Mouse (Mus musculus) hindbrain, embryonic 11.5 days (tissue): Measurements from ENCODE around the gene Cfap61. TPM values are rescaled to one million over a fixed set of nuclear protein-coding genes. Genes with fewer than 3 reads are reported as not detected.

ENCODE experiments used
- ATAC-seq: fragments of 200-750 bp; cut with Nextera tagmentation; 2 replicates; pipeline ENCODE4 v1.8.0; 2017; ENCODE audit warnings: mild to moderate bottlenecking, moderate TSS enrichment, moderate library complexity; ENCODE audit not compliant: low FRiP score
- DNase-seq: peaks from one replicate; pipeline ENCODE4 v3.0.0-alpha.2; 2015; ENCODE audit warnings: low spot score
- H3K27ac ChIP-seq: fragments of 300-500 bp; sonication (generic); 2 replicates; pipeline ENCODE4 v1.5.1; 2014; ENCODE audit warnings: mild to moderate bottlenecking, low read depth, low read length
- H3K27me3 ChIP-seq: fragments of 300-500 bp; sonication (generic); 2 replicates; pipeline ENCODE4 v1.6.1; 2014; ENCODE audit warnings: mild to moderate bottlenecking, low read length, moderate library complexity, mixed read lengths; ENCODE audit not compliant: control insufficient read depth, insufficient read depth
- H3K36me3 ChIP-seq: fragments of 300-500 bp; sonication (generic); 2 replicates; pipeline ENCODE4 v1.6.1; 2014; ENCODE audit warnings: mild to moderate bottlenecking, low read length, moderate library complexity, mixed read lengths; ENCODE audit not compliant: control insufficient read depth, insufficient read depth
- H3K4me1 ChIP-seq: fragments of 300-500 bp; sonication (generic); replicated peaks from 2 replicates; pipeline ENCODE4 v1.6.1; 2014; ENCODE audit warnings: low read length, mixed read lengths; ENCODE audit not compliant: control insufficient read depth, insufficient read depth
- H3K4me2 ChIP-seq: fragments of 300-500 bp; sonication (generic); replicated peaks from 2 replicates; pipeline ENCODE4 v1.6.1; 2014; ENCODE audit warnings: mild to moderate bottlenecking, low read depth, low read length
- H3K4me3 ChIP-seq: fragments of 300-500 bp; sonication (generic); 2 replicates; pipeline ENCODE4 v1.5.1; 2014; ENCODE audit warnings: low read depth, low read length
- H3K9ac ChIP-seq: fragments of 300-500 bp; sonication (generic); 2 replicates; pipeline ENCODE4 v1.6.1; 2014; ENCODE audit warnings: low read depth, low read length
- H3K9me3 ChIP-seq: fragments of 300-500 bp; sonication (generic); 2 replicates; pipeline ENCODE4 v1.6.1; 2016; ENCODE audit warnings: low read length; ENCODE audit not compliant: control insufficient read depth
- WGBS: fragments of 180-500 bp; shearing (Covaris S2); extraction: QIAGEN DNeasy Blood & Tissue Kit; methylation state at CpG from one replicate; pipeline ENCODE4 v1.1.7; 2014; 5-methylcytosine and 5-hydroxymethylcytosine counted together
- polyA plus RNA-seq: library from polyadenylated mRNA; unstranded; fragments of >200 nt; fragmentation: Nextera tagmentation; extraction: Ambion mirVana; gene quantifications from 2 replicates; pipeline ENCODE4 v1.2.1, GENCODE M21; 2014

Gene Cfap61
- polyA plus RNA-seq, 1 experiment from 2014 or later = 2.4 TPM

- no peak for DNase-seq
- H3K9ac ChIP-seq = no peak overlapping the region
- no peaks in the 10 kb centered on the region for H3K4me1 ChIP-seq
- no peaks in the 10 kb centered on the region for H3K9me3 ChIP-seq
- WGBS = 91% methylated on average over 3 of the region's 3 CpGs
- ATAC-seq = no peak
- no peak overlapping the region for H3K27ac ChIP-seq
- no peaks in the 10 kb centered on the region for H3K36me3 ChIP-seq
- no peak overlapping the region for H3K4me3 ChIP-seq
- no peaks in the 10 kb centered on the region for H3K27me3 ChIP-seq
- no peak overlapping the region for H3K4me2 ChIP-seq
Measured at GRCm38 (mm10) chr2:146102600-146102999, 168.0 kb downstream of the Cfap61 start.

DNA sequence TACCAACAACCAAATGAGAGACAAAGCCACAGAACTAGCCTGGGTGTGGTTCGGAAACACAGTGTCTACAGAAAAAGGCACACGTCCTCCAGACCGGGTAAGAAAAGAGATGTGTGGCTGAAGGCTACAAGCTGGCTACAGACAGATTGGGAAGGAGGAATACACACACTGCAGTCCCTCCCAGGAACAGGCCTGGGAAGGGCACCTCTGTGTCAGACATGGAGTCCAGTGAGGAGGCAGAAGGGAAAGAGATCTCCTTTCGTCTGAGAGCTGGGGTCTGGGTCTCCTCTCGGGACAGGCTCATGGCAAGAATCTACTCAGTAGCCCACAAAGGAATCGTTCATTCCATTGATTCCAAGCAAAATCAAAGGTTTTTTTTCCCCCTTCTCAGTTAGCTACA, 170.8 kb downstream of the Cfap61 start:
- no peak overlapping the region for H3K27ac ChIP-seq
- no peaks in the 10 kb centered on the region for H3K4me1 ChIP-seq
- no peak overlapping the region for H3K9ac ChIP-seq
- no peaks in the 10 kb centered on the region for H3K36me3 ChIP-seq
- ATAC-seq (no peak), DNase-seq (no peak)
- no peak overlapping the region for H3K4me2 ChIP-seq
- 78% methylated on average over 6 of the region's 6 CpGs for WGBS
- no peaks in the 10 kb centered on the region for H3K27me3 ChIP-seq
- H3K9me3 ChIP-seq = no peaks in the 10 kb centered on the region
- H3K4me3 ChIP-seq = no peak overlapping the region

DNA sequence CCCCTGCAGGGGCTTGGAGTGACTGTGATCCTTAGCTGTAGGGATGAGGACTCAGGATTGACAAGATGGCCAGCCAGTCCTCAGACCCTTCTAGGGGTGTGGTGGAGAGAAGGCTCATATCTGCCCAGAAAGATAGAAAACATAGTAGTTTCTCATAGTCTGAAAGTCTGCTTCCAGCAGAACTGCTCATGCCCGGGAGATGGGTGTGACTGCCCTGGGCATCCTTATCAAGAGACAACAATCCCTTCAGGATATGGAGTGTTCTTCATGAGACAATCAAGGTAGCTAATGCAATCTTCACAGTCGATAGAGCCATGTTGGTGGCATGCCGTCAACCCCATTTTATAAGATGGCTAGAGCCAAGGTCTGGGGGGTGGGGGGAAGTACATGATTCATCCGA, 173.4 kb downstream of the Cfap61 start:
- Histone ChIP-seq H3K9ac (no peak overlapping the region), H3K36me3 (no peaks in the 10 kb centered on the region), H3K4me2 (no peak overlapping the region), H3K27ac (no peak overlapping the region), H3K4me1 (no peaks in the 10 kb centered on the region), H3K27me3 (no peaks in the 10 kb centered on the region), H3K4me3 (no peak overlapping the region), H3K9me3 (no peaks in the 10 kb centered on the region)
- ATAC-seq = no peak
- DNase-seq = no peak
- WGBS = 94% methylated on average over 4 of the region's 4 CpGs

DNA sequence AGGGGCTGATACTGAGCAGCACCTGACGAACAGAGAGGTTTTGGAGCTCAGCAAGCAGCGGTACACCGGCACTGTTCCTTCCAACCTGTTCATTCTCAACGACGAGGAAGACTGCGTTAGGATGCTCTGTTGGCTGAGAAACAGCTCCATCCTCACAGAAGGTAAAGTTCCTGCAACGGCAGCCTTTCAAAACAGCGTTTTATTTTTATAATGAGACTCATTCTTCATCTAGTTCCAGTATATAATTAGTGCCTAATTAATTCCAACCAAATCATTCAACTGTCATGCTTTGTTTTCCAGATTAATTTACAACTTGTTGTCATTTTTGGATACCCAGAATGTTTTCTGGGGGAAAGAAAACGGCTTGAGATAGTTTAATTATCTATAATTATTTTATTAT, 175.3 kb downstream of the Cfap61 start:
- no peaks in the 10 kb centered on the region for H3K9me3 ChIP-seq
- H3K36me3 ChIP-seq = no peaks in the 10 kb centered on the region
- ATAC-seq (no peak), DNase-seq (no peak)
- H3K27me3 ChIP-seq = no peaks in the 10 kb centered on the region
- H3K4me3 ChIP-seq = no peak overlapping the region
- no peak overlapping the region for H3K9ac ChIP-seq
- WGBS = 83% methylated on average over 9 of the region's 9 CpGs
- no peak overlapping the region for H3K27ac ChIP-seq
- no peak overlapping the region for H3K4me2 ChIP-seq
- H3K4me1 ChIP-seq = no peaks in the 10 kb centered on the region

- Histone ChIP-seq H3K4me3 (no peak overlapping the region), H3K9ac (no peak overlapping the region), H3K4me1 (peaks cover 5% of the 10 kb centered on the region; the same call in 1 of the 2 replicates), H3K9me3 (no peaks in the 10 kb centered on the region), H3K27me3 (no peaks in the 10 kb centered on the region), H3K36me3 (no peaks in the 10 kb centered on the region), H3K4me2 (no peak overlapping the region), H3K27ac (no peak overlapping the region)
- WGBS = 85% methylated on average over 6 of the region's 6 CpGs
- no peak for ATAC-seq
- DNase-seq = no peak
Measured at GRCm38 (mm10) chr2:146116282-146116681, 181.7 kb downstream of the Cfap61 start.

DNA sequence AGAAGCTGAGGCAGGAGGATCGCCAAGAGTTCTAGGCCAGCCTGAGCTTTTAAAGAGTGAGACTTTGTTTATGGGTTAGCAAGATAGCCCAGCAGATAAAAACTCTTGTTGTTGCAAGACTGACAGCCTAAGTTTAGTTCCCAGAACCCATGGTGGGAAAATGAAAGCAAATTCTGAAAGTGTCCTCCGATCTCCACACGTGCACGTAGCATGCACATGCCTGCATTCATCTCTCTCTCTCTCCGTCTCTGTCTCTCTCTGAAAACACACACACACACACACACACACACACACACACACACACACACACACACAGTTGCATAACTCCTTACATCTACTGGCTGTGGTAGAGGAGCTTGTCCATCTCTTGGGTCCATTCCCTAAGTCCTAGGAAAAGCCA, 182.1 kb downstream of the Cfap61 start:
- WGBS = 85% methylated on average over 5 of the region's 5 CpGs
- Histone ChIP-seq H3K4me3 (no peak overlapping the region), H3K4me2 (no peak overlapping the region), H3K27ac (no peak overlapping the region), H3K9me3 (no peaks in the 10 kb centered on the region), H3K9ac (no peak overlapping the region), H3K4me1 (peaks cover 5% of the 10 kb centered on the region; the same call in 1 of the 2 replicates), H3K27me3 (no peaks in the 10 kb centered on the region), H3K36me3 (no peaks in the 10 kb centered on the region)
- no peak for DNase-seq
- ATAC-seq = no peak; the same call in 1 of the 2 replicates

GRCm38 (mm10) chr2:146117191-146117914, 182.8 kb downstream of the Cfap61 start:
- Histone ChIP-seq H3K27ac (no peak overlapping the region), H3K9me3 (no peaks in the 10 kb centered on the region), H3K4me1 (peaks cover 5% of the 10 kb centered on the region; the same call in 1 of the 2 replicates), H3K36me3 (no peaks in the 10 kb centered on the region), H3K4me3 (no peak overlapping the region), H3K27me3 (no peaks in the 10 kb centered on the region), H3K9ac (no peak overlapping the region), H3K4me2 (no peak overlapping the region)
- WGBS = 24% methylated on average over 17 of the region's 17 CpGs
- ATAC-seq = peak; percentile 75
- DNase-seq = peak; percentile 65

- WGBS = 18% methylated on average over 3 of the region's 3 CpGs
- no peaks in the 10 kb centered on the region for H3K27me3 ChIP-seq
- H3K9ac ChIP-seq = no peak overlapping the region
- H3K9me3 ChIP-seq = no peaks in the 10 kb centered on the region
- no peaks in the 10 kb centered on the region for H3K36me3 ChIP-seq
- peaks cover 5% of the 10 kb centered on the region; the same call in 1 of the 2 replicates for H3K4me1 ChIP-seq
- no peak overlapping the region for H3K4me2 ChIP-seq
- H3K4me3 ChIP-seq = no peak overlapping the region
- DNase-seq (peak; percentile 42), ATAC-seq (peak; percentile 79)
- H3K27ac ChIP-seq = 0 out of 2 replicates have a peak overlapping the region, but pooled peaks have one; percentile 39
Measured at GRCm38 (mm10) chr2:146117915-146118403, 183.4 kb downstream of the Cfap61 start.

- Histone ChIP-seq H3K4me1 (peaks cover 5% of the 10 kb centered on the region; the same call in 1 of the 2 replicates), H3K27me3 (no peaks in the 10 kb centered on the region), H3K9me3 (no peaks in the 10 kb centered on the region), H3K9ac (no peak overlapping the region), H3K4me2 (no peak overlapping the region), H3K36me3 (no peaks in the 10 kb centered on the region), H3K27ac (no peak overlapping the region), H3K4me3 (no peak overlapping the region)
- DNase-seq (no peak), ATAC-seq (no peak)
- 90% methylated on average over 7 of the region's 7 CpGs for WGBS
Measured at GRCm38 (mm10) chr2:146121551-146121950, 187.0 kb downstream of the Cfap61 start.
